Mouse (Mus musculus) testis, adult 2 months (tissue): ENCODE results near the gene Slc43a1.

ENCODE experiments used
- CTCF ChIP-seq: fragments of 200-500 bp; IDR thresholded peaks from 2 replicates; pipeline ENCODE4 v1.5.1; 2012; ENCODE audit warnings: low read depth, mild to moderate bottlenecking, inconsistent platforms, low read length, moderate library complexity; ENCODE audit not compliant: control insufficient read depth, insufficient read depth, insufficient replicate concordance
- POLR2A ChIP-seq: fragments of 200-500 bp; IDR thresholded peaks from 2 replicates; pipeline ENCODE4 v1.6.1; 2012; ENCODE audit warnings: low read depth, mild to moderate bottlenecking, inconsistent platforms, low read length, moderate library complexity; ENCODE audit not compliant: control insufficient read depth

- no peak for TF ChIP-seq POLR2A
- no peak for TF ChIP-seq CTCF
These were observed 37.2 kb downstream of the Slc43a1 start for GRCm38 (mm10) chr2:84875842-84876241.
